Mouse (Mus musculus) CH12.LX (cell line): ENCODE measurements at regions not wholly inside any gene's neighbourhood (a gene's known extent, or its start where the extent isn't known, plus 50 kb on each side); places are given as distances from the start of the nearest gene placed in this dataset.
A peak's percentile ranks its signal among the peaks of the same experiment; 100 is the strongest.

Experiments used
- DNase-seq: peaks from one replicate; pipeline ENCODE4 v3.0.0-alpha.2; 2013; ENCODE audit errors: extremely low read depth
- H3K27ac ChIP-seq: 2 replicates; pipeline ENCODE4 v1.5.1; 2012; ENCODE audit warnings: low read depth, mild to moderate bottlenecking, control low read depth, moderate library complexity; ENCODE audit not compliant: insufficient read depth
- H3K27me3 ChIP-seq: replicated peaks from 2 replicates; pipeline ENCODE3; 2012; ENCODE audit warnings: inconsistent platforms
- H3K36me3 ChIP-seq, 2 experiments: replicated peaks in 1 of 2; 2 replicates each; pipeline versions ENCODE3 to v1.6.1; 2012; ENCODE audit warnings: inconsistent platforms in 1 of 2, low read length in 1 of 2, mild to moderate bottlenecking in 1 of 2, mixed read lengths in 1 of 2, moderate library complexity in 1 of 2; ENCODE audit not compliant: control insufficient read depth in 1 of 2, insufficient read depth in 1 of 2
- H3K4me1 ChIP-seq, 2 experiments: 2 replicates each; pipeline ENCODE4 v1.6.1; 2012; ENCODE audit warnings: inconsistent platforms in 1 of 2, moderate library complexity in 1 of 2; ENCODE audit not compliant: insufficient read depth in 2 of 2, control insufficient read depth in 1 of 2
- H3K4me2 ChIP-seq: 2 replicates; pipeline ENCODE4 v1.6.1; 2012; ENCODE audit warnings: low read depth, mild to moderate bottlenecking, control low read depth; ENCODE audit not compliant: poor library complexity, insufficient read depth, severe bottlenecking
- H3K4me3 ChIP-seq, 3 experiments: fragments of 150-350 bp in 1 of 3; sonication (generic) in 1 of 3; replicated peaks in 1 of 3; 2 replicates each; pipeline versions ENCODE3 to v1.5.1; 2011 to 2012; ENCODE audit warnings: low read depth in 2 of 3, low read length in 2 of 3, mild to moderate bottlenecking in 2 of 3, moderate library complexity in 2 of 3, control low read depth in 1 of 3, improper control_type of control experiment in 1 of 3, inconsistent platforms in 1 of 3, mixed read lengths in 1 of 3; ENCODE audit not compliant: poor library complexity in 1 of 3
- H3K79me2 ChIP-seq: replicated peaks from 2 replicates; pipeline ENCODE4 v1.6.1; 2012; ENCODE audit warnings: mild to moderate bottlenecking, moderate library complexity; ENCODE audit not compliant: control insufficient read depth, poor library complexity, insufficient read depth, severe bottlenecking; ENCODE audit errors: extremely low read depth
- H3K9ac ChIP-seq: 2 replicates; pipeline ENCODE4 v1.6.1; 2012; ENCODE audit warnings: low read depth, mild to moderate bottlenecking, control low read depth, moderate library complexity; ENCODE audit not compliant: insufficient read depth
- H3K9me3 ChIP-seq: replicated peaks from 2 replicates; pipeline ENCODE3; 2012; ENCODE audit warnings: low read length, inconsistent platforms, mixed read lengths
- CHD1 ChIP-seq: IDR thresholded peaks from 2 replicates; pipeline ENCODE4 v1.6.1; 2012; ENCODE audit warnings: low read depth, low read length, improper control_type of control experiment, inconsistent platforms
- CTCF ChIP-seq, 2 experiments: IDR thresholded peaks in 1 of 2; conservative IDR thresholded peaks in 1 of 2; 2 replicates each; pipeline ENCODE4 v1.5.1; 2011 to 2012; ENCODE audit warnings: low read depth in 2 of 2, low read length in 2 of 2, improper control_type of control experiment in 1 of 2, inconsistent platforms in 1 of 2, mild to moderate bottlenecking in 1 of 2, moderate library complexity in 1 of 2
- HCFC1 ChIP-seq: IDR thresholded peaks from 2 replicates; pipeline ENCODE4 v1.6.1; 2012; ENCODE audit warnings: low read depth, mild to moderate bottlenecking, inconsistent platforms, low read length, improper control_type of control experiment
- JUND ChIP-seq: conservative IDR thresholded peaks from 2 replicates; pipeline ENCODE4 v1.6.1; 2011; ENCODE audit warnings: low read depth, low read length, improper control_type of control experiment
- MAZ ChIP-seq: IDR thresholded peaks from 2 replicates; pipeline ENCODE4 v1.6.1; 2012; ENCODE audit warnings: low read depth, mild to moderate bottlenecking, inconsistent platforms, low read length, improper control_type of control experiment, moderate library complexity
- MEF2A ChIP-seq: IDR thresholded peaks from 2 replicates; pipeline ENCODE4 v1.6.1; 2014; ENCODE audit warnings: low read depth, mild to moderate bottlenecking, inconsistent platforms, low read length, improper control_type of control experiment, borderline replicate concordance
- MXI1 ChIP-seq: IDR thresholded peaks from 2 replicates; pipeline ENCODE4 v1.6.1; 2011; ENCODE audit warnings: mild to moderate bottlenecking, low read depth, low read length, improper control_type of control experiment
- MYC ChIP-seq: IDR thresholded peaks from 2 replicates; pipeline ENCODE4 v1.6.1; 2011; ENCODE audit warnings: low read depth, mild to moderate bottlenecking, improper control_type of control experiment, low read length
- NELFE ChIP-seq: IDR thresholded peaks from 2 replicates; pipeline ENCODE4 v1.6.1; 2011; ENCODE audit warnings: low read depth, low read length, improper control_type of control experiment
- RAD21 ChIP-seq: IDR thresholded peaks from 2 replicates; pipeline ENCODE4 v1.6.1; 2011; ENCODE audit warnings: low read depth, mild to moderate bottlenecking, low read length, improper control_type of control experiment, moderate library complexity
- SIN3A ChIP-seq: IDR thresholded peaks from 2 replicates; pipeline ENCODE4 v1.6.1; 2012; ENCODE audit warnings: low read length, improper control_type of control experiment, inconsistent platforms
- SMC3 ChIP-seq: IDR thresholded peaks from 2 replicates; pipeline ENCODE4 v1.6.1; 2011; ENCODE audit warnings: low read depth, low read length, improper control_type of control experiment
- TBP ChIP-seq: conservative IDR thresholded peaks from 2 replicates; pipeline ENCODE4 v1.6.1; 2011; ENCODE audit warnings: low read depth, low read length, improper control_type of control experiment
- ZMIZ1 ChIP-seq: IDR thresholded peaks from 2 replicates; pipeline ENCODE4 v1.6.1; 2012; ENCODE audit warnings: low read depth, mild to moderate bottlenecking, inconsistent platforms, low read length, improper control_type of control experiment
- dilution Hi-C: fragments of 300-500 bp; cut with MboI; formaldehyde crosslinking; loops from 2 replicates; pipeline ENCODE4 v1.14.3; 2020; ENCODE audit warnings: low sequenced_read_pairs; ENCODE audit not compliant: extremely low pct_unique_long_range_greater_than_20kb, extremely low pct_ligation_motif_present
- in situ Hi-C: fragments of 300-500 bp; cut with MboI; formaldehyde crosslinking; loops from 3 replicates; pipeline ENCODE4 v1.14.3; 2019; ENCODE audit warnings: low sequenced_read_pairs, low pct_ligation_motif_present, low pct_unique_long_range_greater_than_20kb, mixed read lengths

GRCm38 (mm10) chr2:11051621-11052020, 120.3 kb upstream of the Prkcq start:
- no peak for TF ChIP-seq CHD1
- TF ChIP-seq SIN3A: no peak
- no peak for TF ChIP-seq MXI1
- no peak for TF ChIP-seq MYC
- in situ Hi-C loops (loop anchor here (25.0 kb wide), 1 partner anchor 264 kb away; no protein-coding TSS in a partner anchor), dilution Hi-C loops (no loop called here)
- Histone ChIP-seq H3K27ac (no peak overlapping the region), H3K4me3 (no peak overlapping the region), H3K36me3 (no peaks in the 10 kb centered on the region), H3K4me1 (no peaks in the 10 kb centered on the region), H3K79me2 (no peaks in the 10 kb centered on the region), H3K9ac (no peak overlapping the region), H3K4me2 (no peak overlapping the region), H3K9me3 (no peaks in the 10 kb centered on the region), H3K27me3 (no peaks in the 10 kb centered on the region)
- no peak for DNase-seq

- no peak overlapping the region for H3K4me2 ChIP-seq
- H3K27me3 ChIP-seq: no peaks in the 10 kb centered on the region
- H3K27ac ChIP-seq: no peak overlapping the region
- peak; percentile 58 for DNase-seq
- H3K79me2 ChIP-seq: no peaks in the 10 kb centered on the region
- no peak overlapping the region for H3K9ac ChIP-seq
- dilution Hi-C loops: no loop called here
- H3K36me3 ChIP-seq: no peaks in the 10 kb centered on the region
- H3K9me3 ChIP-seq: no peaks in the 10 kb centered on the region
- peak; percentile 72 for TF ChIP-seq SMC3
- TF ChIP-seq MAZ: no peak
- peak; percentile 65 to 85; a peak in 3 of 4 replicates for TF ChIP-seq CTCF (conservative IDR thresholded peaks at IDR 0.05 in 1 of 2, IDR thresholded peaks at IDR 0.05 in 1 of 2; ENCODE audit: low read depth in 2 of 2, low read length in 2 of 2)
- TF ChIP-seq NELFE: no peak
- no peak for TF ChIP-seq HCFC1
- TF ChIP-seq MYC: no peak
- no peak for TF ChIP-seq TBP
- TF ChIP-seq JUND: no peak
- peak; percentile 83 for TF ChIP-seq RAD21
- no peak for TF ChIP-seq ZMIZ1
- no peak for TF ChIP-seq MEF2A
- no peak overlapping the region for H3K4me3 ChIP-seq
- H3K4me1 ChIP-seq: no peaks in the 10 kb centered on the region
- in situ Hi-C loops: loop anchor here (25.0 kb wide), 1 partner anchor 273 kb away; no protein-coding TSS in a partner anchor
Measured at GRCm38 (mm10) chr2:11059731-11060425, 112.0 kb upstream of the Prkcq start.
